29 mouse cellular contexts compared by ENCODE assay signal in genomic region chr1:169977621-169978020, GRCm38 (mm10). TPM values are rescaled to one million over a fixed set of nuclear protein-coding genes. Genes with fewer than 3 reads are reported as not detected.
DNase-seq lines count a peak whose midpoint lies in the region; ATAC-seq lines count a peak whose summit lies in the region.
"Had no signal": no experiment of that assay in that cellular context is flagged by ENCODE, and none has a peak within 500 bp of the region (broad histone marks: within the 10 kb centered on the region; RNA-seq: fewer than 3 reads in every experiment).

No protein-coding gene starts in this region.

- peak; percentile 14 for DNase-seq in limb, embryonic 11.5 days (ENCODE audit: low spot score)
- DNase-seq in limb, embryonic 10.5 days (ENCODE audit: low spot score): no peak
- DNase-seq in Muller cell, postnatal 12 days (ENCODE audit: inconsistent ontology term): peak; percentile 52
- DNase-seq in brain, adult 2 months (ENCODE audit: low read depth, low spot score): peak; percentile 31
- no peak for DNase-seq in natural killer cell, adult 2 months (ENCODE audit: low spot score in 2 of 2)
- no peak for DNase-seq in kidney, adult 11 months
- DNase-seq: adrenal gland, adult 8-10 months; adrenal gland, postnatal 14 days; adrenal gland, postnatal 36 days; B cell, adult 2 months; cerebellum, adult 11 months; cerebellum, adult 18-20 months; cerebellum, adult 8-10 months; cerebellum, adult 9-11 months; cerebellum, postnatal 14 days; cerebellum, postnatal 36 days; embryo, embryonic 11 days; forebrain, postnatal 0 days had no signal

- no peak for ATAC-seq in limb, embryonic 11.5 days (ENCODE audit: insufficient number of reproducible peaks, low FRiP score, low TSS enrichment, low read depth)
- ATAC-seq: activated CD4-positive, CD25-positive, alpha-beta regulatory T cell, adult 4 months; CD4-positive, CD25-positive, alpha-beta regulatory T cell, adult 4 months; forebrain, embryonic 14.5 days; forebrain, postnatal 0 days; Patski had no signal

- H3K4me3 ChIP-seq in limb, embryonic 11.5 days (ENCODE audit: low read depth, low read length): no peak overlapping the region
- H3K4me3 ChIP-seq in limb, embryonic 10.5 days: no peak overlapping the region
- H3K4me3 ChIP-seq: embryonic facial prominence, embryonic 13.5 days; embryonic facial prominence, embryonic 15.5 days; erythroblast, embryonic 14.5 days; forebrain, embryonic 10.5 days; forebrain, embryonic 12.5 days had no signal

- H3K9me3 ChIP-seq in limb, embryonic 11.5 days (ENCODE audit: control insufficient read depth, low read length): no peaks in the 10 kb centered on the region
- H3K9me3 ChIP-seq in limb, embryonic 10.5 days (replicated peaks): no peaks in the 10 kb centered on the region
- H3K9me3 ChIP-seq: embryonic facial prominence, embryonic 13.5 days; embryonic facial prominence, embryonic 15.5 days; forebrain, embryonic 10.5 days; forebrain, embryonic 12.5 days; G1E had no signal

- H3K27me3 ChIP-seq in limb, embryonic 11.5 days (ENCODE audit: control insufficient read depth, insufficient read depth, low read length): no peaks in the 10 kb centered on the region
- no peaks in the 10 kb centered on the region for H3K27me3 ChIP-seq in limb, embryonic 10.5 days (ENCODE audit: low read depth, poor library complexity, severe bottlenecking)
- H3K27me3 ChIP-seq: CH12.LX; embryonic facial prominence, embryonic 13.5 days; embryonic facial prominence, embryonic 15.5 days; forebrain, embryonic 12.5 days; Patski had no signal

- no peak overlapping the region for H3K9ac ChIP-seq in limb, embryonic 11.5 days (ENCODE audit: low read length)
- H3K9ac ChIP-seq: embryonic facial prominence, embryonic 13.5 days; embryonic facial prominence, embryonic 15.5 days; forebrain, embryonic 12.5 days; forebrain, postnatal 0 days had no signal

- peaks cover 3% of the 10 kb centered on the region; the same call in 1 of the 2 replicates for H3K36me3 ChIP-seq in limb, embryonic 11.5 days (ENCODE audit: control insufficient read depth, insufficient read depth, low read length)
- H3K36me3 ChIP-seq in limb, embryonic 10.5 days: peaks cover 66% of the 10 kb centered on the region
- H3K36me3 ChIP-seq: forebrain, embryonic 10.5 days; forebrain, embryonic 12.5 days; G1E had no signal

- 87% methylated on average over 4 of the region's 4 CpGs for WGBS in limb, embryonic 11.5 days
- WGBS in limb, embryonic 10.5 days: 90% methylated on average over 4 of the region's 4 CpGs

- no peak overlapping the region for H3K27ac ChIP-seq in limb, embryonic 11.5 days (replicated peaks; ENCODE audit: low read depth, low read length)
- no peak overlapping the region for H3K27ac ChIP-seq in limb, embryonic 10.5 days
- H3K27ac ChIP-seq: embryonic facial prominence, embryonic 13.5 days; embryonic facial prominence, embryonic 15.5 days; forebrain, embryonic 10.5 days; forebrain, embryonic 12.5 days had no signal

- H3K4me1 ChIP-seq in limb, embryonic 11.5 days (ENCODE audit: control insufficient read depth, insufficient read depth, low read length): no peaks in the 10 kb centered on the region
- H3K4me1 ChIP-seq in limb, embryonic 10.5 days: no peaks in the 10 kb centered on the region
- H3K4me1 ChIP-seq: embryonic facial prominence, embryonic 13.5 days; embryonic facial prominence, embryonic 15.5 days; forebrain, embryonic 10.5 days; forebrain, embryonic 12.5 days had no signal

- no peak overlapping the region for H3K4me2 ChIP-seq in limb, embryonic 11.5 days (ENCODE audit: low read depth, severe bottlenecking)
- H3K4me2 ChIP-seq: embryonic facial prominence, embryonic 13.5 days; embryonic facial prominence, embryonic 15.5 days; forebrain, embryonic 12.5 days had no signal

RNA-seq across cellular contexts. Expression of gene Hsd17b7, which starts 8.6 kb away (rescaled TPM):
- 14.3 TPM in 2 replicates for polyA plus RNA-seq in limb, embryonic 11.5 days (2014; fragmentation: Nextera tagmentation; extraction: Ambion mirVana)
- polyA plus RNA-seq in limb, embryonic 10.5 days (2016; fragmentation: Nextera tagmentation; extraction: Ambion mirVana): 16.3 and 18.2 TPM in 2 replicates

RNA-seq across cellular contexts. Expression of gene Ccdc190, which starts 49.2 kb away (rescaled TPM):
- polyA plus RNA-seq in limb, embryonic 11.5 days (2014; fragmentation: Nextera tagmentation; extraction: Ambion mirVana): not detected in 2 replicates
- polyA plus RNA-seq in limb, embryonic 10.5 days (2016; fragmentation: Nextera tagmentation; extraction: Ambion mirVana): not detected in 2 replicates
- polyA plus RNA-seq: activated CD4-positive, CD25-positive, alpha-beta regulatory T cell, adult 4 months; CD4-positive, CD25-positive, alpha-beta regulatory T cell, adult 4 months; embryonic facial prominence, embryonic 13.5 days; erythroblast, embryonic 14.5 days; G1E had no signal

Comparison
In these comparisons a context has a peak if more than half of its experiments do, and no peak if none do; other contexts are left out.
1. DNase-seq: peak in limb, embryonic 11.5 days (single experiment), Muller cell, postnatal 12 days (single experiment) and brain, adult 2 months (single experiment); none in limb, embryonic 10.5 days (single experiment), natural killer cell, adult 2 months (0 of 2) and kidney, adult 11 months (single experiment).